In genomic region chr1:177281925-177282324, GRCm38 (mm10) we compare ENCODE assay signal across 24 mouse cellular contexts. TPM values are rescaled to one million over a fixed set of nuclear protein-coding genes. Genes with fewer than 3 reads are reported as not detected.
A peak's percentile ranks its signal among the peaks of the same experiment; 100 is the strongest.
DNase-seq lines count a peak whose midpoint lies in the region; ATAC-seq lines count a peak whose summit lies in the region.
"Had no signal": no experiment of that assay in that cellular context is flagged by ENCODE, and none has a peak within 500 bp of the region (broad histone marks: within the 10 kb centered on the region; RNA-seq: fewer than 3 reads in every experiment).

No protein-coding gene starts in this region.

- no peaks in the 10 kb centered on the region for H3K9me3 ChIP-seq in heart, embryonic 12.5 days (replicated peaks)
- H3K9me3 ChIP-seq: forebrain, embryonic 10.5 days; forebrain, embryonic 13.5 days; heart, embryonic 13.5 days had no signal

- H3K9ac ChIP-seq in heart, embryonic 12.5 days, result no peak overlapping the region
- H3K9ac ChIP-seq: forebrain, embryonic 13.5 days; forebrain, postnatal 0 days; heart, embryonic 13.5 days; hindbrain, embryonic 14.5 days had no signal

- H3K4me1 ChIP-seq in heart, embryonic 12.5 days (replicated peaks), result no peaks in the 10 kb centered on the region
- H3K4me1 ChIP-seq: forebrain, embryonic 13.5 days; heart, embryonic 13.5 days had no signal

- no peaks in the 10 kb centered on the region for H3K36me3 ChIP-seq in splenic B cell, adult 2 months (ENCODE audit: control insufficient read depth, insufficient read depth, low read length, poor library complexity, severe bottlenecking)
- no peaks in the 10 kb centered on the region for H3K36me3 ChIP-seq in heart, embryonic 12.5 days
- H3K36me3 ChIP-seq: forebrain, embryonic 10.5 days; heart, embryonic 13.5 days had no signal

- H3K27me3 ChIP-seq in splenic B cell, adult 2 months (ENCODE audit: control insufficient read depth, insufficient read depth, low read length, poor library complexity, severe bottlenecking), result no peaks in the 10 kb centered on the region
- no peaks in the 10 kb centered on the region for H3K27me3 ChIP-seq in heart, embryonic 12.5 days (replicated peaks)
- H3K27me3 ChIP-seq: forebrain, embryonic 13.5 days; heart, embryonic 13.5 days had no signal

- peak; percentile 67 for DNase-seq in A20 (ENCODE audit: low read depth, low spot score)
- DNase-seq in splenic B cell, adult 2 months (ENCODE audit: low read depth, low spot score), result peak; percentile 63
- no peak for DNase-seq in lung, postnatal 25 days (ENCODE audit: low spot score)
- no peak for DNase-seq in layer of hippocampus, postnatal 36 days
- DNase-seq: adrenal gland, adult 2 months; adrenal gland, postnatal 14 days; cerebellum, adult 11 months; cerebellum, adult 2 months; cerebellum, adult 9-11 months; cerebellum, postnatal 25 days; forebrain, postnatal 0 days; gastrocnemius, adult 2 months; gastrocnemius, postnatal 14 days; heart, adult 18-20 months; heart, postnatal 14 days; heart, postnatal 4 days had no signal

- no peak overlapping the region for H3K4me3 ChIP-seq in heart, embryonic 12.5 days
- H3K4me3 ChIP-seq: forebrain, embryonic 10.5 days; forebrain, embryonic 13.5 days; gastrocnemius, adult 2 months; heart, embryonic 13.5 days had no signal

- no peak overlapping the region for H3K27ac ChIP-seq in heart, embryonic 12.5 days (ENCODE audit: poor library complexity, severe bottlenecking)
- H3K27ac ChIP-seq: forebrain, embryonic 10.5 days; forebrain, embryonic 13.5 days; gastrocnemius, adult 2 months; heart, embryonic 13.5 days; hindbrain, embryonic 14.5 days; hindbrain, postnatal 0 days had no signal

- peak; percentile 53 for ATAC-seq in common myeloid progenitor, adult 5-6 weeks (replicated peaks; ENCODE audit: low read depth, poor library complexity, severe bottlenecking)
- peak; percentile 61 for ATAC-seq in megakaryocyte, adult 5-6 weeks (ENCODE audit: poor library complexity, severe bottlenecking)
- no peak for ATAC-seq in heart, embryonic 12.5 days (ENCODE audit: insufficient number of reproducible peaks, low FRiP score)
- ATAC-seq: forebrain, embryonic 13.5 days; forebrain, postnatal 0 days; hindbrain, postnatal 0 days had no signal

- no peak overlapping the region for H3K4me2 ChIP-seq in heart, embryonic 12.5 days
- H3K4me2 ChIP-seq: forebrain, embryonic 13.5 days; heart, embryonic 13.5 days; hindbrain, embryonic 14.5 days had no signal

RNA-seq across cellular contexts. Expression of gene Akt3, which starts 23.9 kb away (rescaled TPM):
- 67.3 and 70.5 TPM in 2 replicates for total RNA-seq in common myeloid progenitor, adult 5-6 weeks (2017)
- 45.9 and 50.8 TPM in 2 replicates for total RNA-seq in megakaryocyte, adult 5-6 weeks (2015)
- 64.8 and 73.1 TPM in 2 replicates for total RNA-seq in megakaryocyte, adult 5-6 weeks (2017)
- 100 to 1,000 TPM; 239 TPM for total RNA-seq in layer of hippocampus, postnatal 36 days (2021)
- polyA plus RNA-seq in heart, embryonic 12.5 days (2016; fragmentation: Nextera tagmentation; extraction: Ambion mirVana), result 7.9 and 8.1 TPM in 2 replicates

Comparison
In these comparisons a context has a peak if more than half of its experiments do, and no peak if none do; other contexts are left out.
1. DNase-seq: peak in A20 (single experiment) and splenic B cell, adult 2 months (single experiment); none in lung, postnatal 25 days (single experiment) and layer of hippocampus, postnatal 36 days (0 of 2).